Mouse (Mus musculus) neural tube, embryonic 14.5 days (tissue): ENCODE results near the gene Higd1c. TPM values are rescaled to one million over a fixed set of nuclear protein-coding genes. Genes with fewer than 3 reads are reported as not detected.

ENCODE experiments used
- ATAC-seq: fragments of 200-750 bp; cut with Nextera tagmentation; 2 replicates; pipeline ENCODE4 v1.8.0; 2017; ENCODE audit warnings: low read depth, mild to moderate bottlenecking, moderate TSS enrichment, moderate library complexity
- H3K27ac ChIP-seq: fragments of 300-500 bp; sonication (generic); 2 replicates; pipeline ENCODE4 v1.5.1; 2014; ENCODE audit warnings: low read depth, mild to moderate bottlenecking, control low read depth, low read length, moderate library complexity, mixed read lengths
- H3K27me3 ChIP-seq: fragments of 300-500 bp; sonication (generic); 2 replicates; pipeline ENCODE4 v1.6.1; 2014; ENCODE audit warnings: low read length; ENCODE audit not compliant: control insufficient read depth, insufficient read depth
- H3K36me3 ChIP-seq: fragments of 300-500 bp; sonication (generic); 2 replicates; pipeline ENCODE4 v1.6.1; 2014; ENCODE audit warnings: low read length, mixed read lengths; ENCODE audit not compliant: control insufficient read depth, insufficient read depth
- H3K4me1 ChIP-seq: fragments of 300-500 bp; sonication (generic); 2 replicates; pipeline ENCODE4 v1.6.1; 2014; ENCODE audit warnings: low read length; ENCODE audit not compliant: control insufficient read depth, insufficient read depth
- H3K4me2 ChIP-seq: fragments of 300-500 bp; sonication (generic); 2 replicates; pipeline ENCODE4 v1.6.1; 2014; ENCODE audit warnings: mild to moderate bottlenecking, low read depth, low read length, control low read depth
- H3K4me3 ChIP-seq: fragments of 300-500 bp; sonication (generic); 2 replicates; pipeline ENCODE4 v1.5.1; 2014; ENCODE audit warnings: low read depth, low read length, control low read depth, mixed read lengths
- H3K9ac ChIP-seq: fragments of 300-500 bp; sonication (generic); replicated peaks from 2 replicates; pipeline ENCODE4 v1.6.1; 2014; ENCODE audit warnings: low read depth, mild to moderate bottlenecking, control low read depth, low read length, mixed read lengths
- H3K9me3 ChIP-seq: fragments of 300-500 bp; sonication (generic); 2 replicates; pipeline ENCODE4 v1.6.1; 2016; ENCODE audit warnings: low read length; ENCODE audit not compliant: control insufficient read depth
- WGBS: fragments of 180-500 bp; shearing (Covaris S2); extraction: QIAGEN DNeasy Blood & Tissue Kit; methylation state at CpG from one replicate; pipeline ENCODE4 v1.1.7; 2014; 5-methylcytosine and 5-hydroxymethylcytosine counted together
- polyA plus RNA-seq: library from polyadenylated mRNA; unstranded; fragments of >200 nt; fragmentation: Nextera tagmentation; extraction: Ambion mirVana; gene quantifications from 2 replicates; pipeline ENCODE4 v1.2.1, GENCODE M21; 2014

The Higd1c gene
- polyA plus RNA-seq, 1 experiment from 2014 or later, result not detected

- Histone ChIP-seq H3K4me2 (no peak overlapping the region), H3K36me3 (peaks cover 79% of the 10 kb centered on the region), H3K9ac (no peak overlapping the region), H3K9me3 (no peaks in the 10 kb centered on the region), H3K27ac (no peak overlapping the region), H3K4me1 (no peaks in the 10 kb centered on the region), H3K27me3 (no peaks in the 10 kb centered on the region), H3K4me3 (no peak overlapping the region)
- no peak for ATAC-seq
- WGBS, result 91% methylated on average over 16 of the region's 16 CpGs
These were observed 36.4 kb downstream of the Higd1c start for GRCm38 (mm10) chr15:100400592-100401250.

GRCm38 (mm10) chr15:100401811-100402210, 37.5 kb downstream of the Higd1c start:
- Histone ChIP-seq H3K9me3 (no peaks in the 10 kb centered on the region), H3K27me3 (no peaks in the 10 kb centered on the region), H3K27ac (no peak overlapping the region), H3K9ac (no peak overlapping the region), H3K4me3 (no peak overlapping the region), H3K4me2 (no peak overlapping the region), H3K36me3 (peaks cover 79% of the 10 kb centered on the region), H3K4me1 (no peaks in the 10 kb centered on the region)
- WGBS, result 93% methylated on average over 4 of the region's 4 CpGs
- ATAC-seq, result no peak

- Histone ChIP-seq H3K9ac (no peak overlapping the region), H3K36me3 (peaks cover 75% of the 10 kb centered on the region), H3K4me3 (no peak overlapping the region), H3K4me2 (no peak overlapping the region), H3K9me3 (no peaks in the 10 kb centered on the region), H3K27me3 (no peaks in the 10 kb centered on the region), H3K4me1 (no peaks in the 10 kb centered on the region), H3K27ac (no peak overlapping the region)
- ATAC-seq, result no peak
- 94% methylated on average over 14 of the region's 14 CpGs for WGBS
These were observed 38.0 kb downstream of the Higd1c start for GRCm38 (mm10) chr15:100402347-100402746.

- WGBS, result 94% methylated on average over 4 of the region's 4 CpGs
- peaks cover 75% of the 10 kb centered on the region for H3K36me3 ChIP-seq
These were observed 38.5 kb downstream of the Higd1c start for GRCm38 (mm10) chr15:100402798-100403197.

GRCm38 (mm10) chr15:100403318-100404000, 39.1 kb downstream of the Higd1c start:
- H3K4me1 ChIP-seq, result no peaks in the 10 kb centered on the region
- H3K9me3 ChIP-seq, result no peaks in the 10 kb centered on the region
- H3K4me3 ChIP-seq, result no peak overlapping the region
- H3K27ac ChIP-seq, result no peak overlapping the region
- no peak overlapping the region for H3K4me2 ChIP-seq
- H3K27me3 ChIP-seq, result no peaks in the 10 kb centered on the region
- no peak overlapping the region for H3K9ac ChIP-seq
- peaks cover 72% of the 10 kb centered on the region for H3K36me3 ChIP-seq
- ATAC-seq, result no peak
- 95% methylated on average over 16 of the region's 16 CpGs for WGBS

More at GRCm38 (mm10) chr15:100402798-100403197, 38.5 kb downstream of the Higd1c start:
- Histone ChIP-seq H3K9me3 (no peaks in the 10 kb centered on the region), H3K4me1 (no peaks in the 10 kb centered on the region), H3K27me3 (no peaks in the 10 kb centered on the region), H3K4me3 (no peak overlapping the region), H3K9ac (no peak overlapping the region), H3K27ac (no peak overlapping the region), H3K4me2 (no peak overlapping the region)
- ATAC-seq, result no peak

- Histone ChIP-seq H3K27me3 (no peaks in the 10 kb centered on the region), H3K9ac (no peak overlapping the region), H3K36me3 (peaks cover 53% of the 10 kb centered on the region), H3K4me3 (no peak overlapping the region), H3K4me2 (no peak overlapping the region), H3K4me1 (no peaks in the 10 kb centered on the region), H3K9me3 (no peaks in the 10 kb centered on the region), H3K27ac (no peak overlapping the region)
- no peak for ATAC-seq
- 94% methylated on average over 5 of the region's 5 CpGs for WGBS
These were observed 41.7 kb downstream of the Higd1c start for GRCm38 (mm10) chr15:100406088-100406487.

- Histone ChIP-seq H3K36me3 (peaks cover 15% of the 10 kb centered on the region), H3K27me3 (no peaks in the 10 kb centered on the region), H3K9ac (no peak overlapping the region), H3K27ac (no peak overlapping the region), H3K4me3 (no peak overlapping the region), H3K9me3 (no peaks in the 10 kb centered on the region), H3K4me2 (no peak overlapping the region), H3K4me1 (no peaks in the 10 kb centered on the region)
- no peak for ATAC-seq
- 61% methylated on average over 14 of the region's 14 CpGs for WGBS
These were observed 46.8 kb downstream of the Higd1c start for GRCm38 (mm10) chr15:100410918-100411672.

GRCm38 (mm10) chr15:100411731-100412130, 47.4 kb downstream of the Higd1c start:
- no peaks in the 10 kb centered on the region for H3K9me3 ChIP-seq
- H3K4me1 ChIP-seq, result no peaks in the 10 kb centered on the region
- H3K9ac ChIP-seq, result no peak overlapping the region
- H3K27me3 ChIP-seq, result no peaks in the 10 kb centered on the region
- 87% methylated on average over 5 of the region's 5 CpGs for WGBS
- ATAC-seq, result no peak
- peaks cover 15% of the 10 kb centered on the region for H3K36me3 ChIP-seq
- no peak overlapping the region for H3K4me3 ChIP-seq
- H3K4me2 ChIP-seq, result no peak overlapping the region
- H3K27ac ChIP-seq, result no peak overlapping the region

GRCm38 (mm10) chr15:100413306-100413705, 49.0 kb downstream of the Higd1c start:
- Histone ChIP-seq H3K4me1 (no peaks in the 10 kb centered on the region), H3K9ac (no peak overlapping the region), H3K27ac (no peak overlapping the region), H3K36me3 (peaks cover 6% of the 10 kb centered on the region; the same call in 1 of the 2 replicates), H3K4me3 (no peak overlapping the region), H3K9me3 (no peaks in the 10 kb centered on the region), H3K27me3 (no peaks in the 10 kb centered on the region), H3K4me2 (no peak overlapping the region)
- 74% methylated on average over 4 of the region's 5 CpGs for WGBS
- no peak for ATAC-seq
